Mouse (Mus musculus) erythroid progenitor cell, adult 5-6 weeks (primary cell): Measurements from ENCODE around the gene 9430097D07Rik. TPM values are rescaled to one million over a fixed set of nuclear protein-coding genes. Genes with fewer than 3 reads are reported as not detected.

Experiments
- ATAC-seq: replicated peaks from 2 replicates; pipeline ENCODE4 v1.8.0; 2016; ENCODE audit warnings: moderate number of reproducible peaks, mild to moderate bottlenecking, moderate TSS enrichment, inconsistent platforms; ENCODE audit not compliant: poor library complexity, low FRiP score, severe bottlenecking
- total RNA-seq, 2 experiments: library from RNA; stranded (forward) in 1 of 2; stranded (reverse) in 1 of 2; fragments of 150-400 nt in 1 of 2; fragments of 186-747, 209-891 nt in 1 of 2; gene quantifications; 2 replicates each; pipeline versions ENCODE4 v1.2.3 to v1.2.4; 2015 to 2017; ENCODE audit warnings: low replicate concordance in 2 of 2

9430097D07Rik gene
- total RNA-seq, 2 experiments from 2014 or later = not detected

DNA sequence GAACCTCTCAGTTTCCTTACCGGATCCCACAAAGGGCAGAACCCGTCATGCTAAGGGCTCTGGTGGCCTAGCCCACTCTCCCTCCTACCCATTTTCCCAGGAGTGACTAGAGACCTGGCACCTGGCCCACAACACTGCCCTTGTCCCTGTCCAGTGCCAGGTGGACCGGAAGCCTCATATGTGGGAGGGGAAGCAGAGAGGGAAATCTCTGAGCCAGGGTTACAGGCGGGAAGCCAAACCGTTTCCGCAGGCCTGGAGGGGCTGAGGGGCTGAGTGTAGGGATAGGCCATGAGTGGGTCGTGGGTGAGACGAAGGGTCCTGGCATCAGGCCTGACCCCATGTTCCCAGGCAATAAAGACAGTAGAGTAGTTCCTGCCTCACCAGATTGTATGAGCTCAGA lies 23.0 kb upstream of the 9430097D07Rik start:
- no peak for ATAC-seq

DNA sequence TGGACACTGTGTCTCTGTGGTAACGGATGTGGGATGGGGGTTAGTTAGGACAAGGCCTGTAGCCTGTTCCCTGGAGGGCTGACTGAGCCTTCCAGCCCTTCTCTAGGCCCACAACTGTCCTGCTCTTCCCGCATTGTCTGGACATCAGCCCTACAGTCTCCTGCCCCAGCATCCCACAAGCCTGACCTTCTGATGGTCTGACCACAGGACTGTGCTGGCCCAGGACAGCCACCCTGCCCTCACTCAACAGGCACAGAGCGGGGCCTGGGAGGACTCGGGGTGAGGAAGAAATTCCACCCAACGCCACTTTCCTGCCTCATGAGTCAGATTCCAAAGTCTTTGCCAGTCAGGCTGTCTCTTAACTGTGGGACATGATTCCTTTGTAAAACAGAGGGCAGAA lies 22.2 kb upstream of the 9430097D07Rik start:
- ATAC-seq = no peak

DNA sequence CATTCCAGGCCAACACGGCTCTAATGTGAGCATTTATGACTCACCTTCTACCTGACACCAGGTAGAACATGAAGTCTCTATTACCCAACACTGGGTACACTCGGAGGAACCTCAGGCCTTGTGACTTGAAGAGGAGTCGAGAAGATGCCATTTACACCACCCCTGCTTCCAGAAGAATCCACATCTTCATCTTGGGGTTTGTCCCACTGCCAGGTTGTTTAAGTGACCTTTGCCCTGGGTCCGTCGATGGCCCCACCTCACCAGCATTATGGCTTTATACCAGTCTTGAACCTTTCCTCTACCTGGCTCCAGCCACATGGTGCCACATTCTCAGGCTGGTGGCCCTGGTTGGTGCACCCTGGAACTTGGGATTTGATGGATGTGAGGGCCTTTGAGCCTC lies 21.8 kb upstream of the 9430097D07Rik start:
- ATAC-seq = no peak

DNA sequence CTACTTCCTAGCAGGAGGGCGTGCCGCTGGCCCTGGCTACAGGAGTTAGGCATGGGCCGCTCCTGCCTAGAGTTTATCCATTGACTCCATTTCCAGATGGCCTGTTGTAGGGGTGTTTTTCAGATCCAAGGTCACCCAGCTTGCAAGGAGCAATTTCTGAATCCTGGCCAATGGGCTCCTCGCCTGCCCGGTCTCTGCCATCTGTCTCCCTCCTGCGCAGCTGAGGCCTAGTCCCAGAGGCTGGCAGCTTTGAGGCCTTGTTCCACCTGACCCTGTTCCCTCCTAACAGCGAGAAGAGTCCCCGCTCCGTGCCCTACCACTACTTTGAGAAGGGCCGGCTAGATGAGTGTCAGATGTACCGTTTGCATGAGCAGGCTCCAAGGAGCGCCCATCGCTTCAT lies 21.2 kb upstream of the 9430097D07Rik start:
- no peak for ATAC-seq

DNA sequence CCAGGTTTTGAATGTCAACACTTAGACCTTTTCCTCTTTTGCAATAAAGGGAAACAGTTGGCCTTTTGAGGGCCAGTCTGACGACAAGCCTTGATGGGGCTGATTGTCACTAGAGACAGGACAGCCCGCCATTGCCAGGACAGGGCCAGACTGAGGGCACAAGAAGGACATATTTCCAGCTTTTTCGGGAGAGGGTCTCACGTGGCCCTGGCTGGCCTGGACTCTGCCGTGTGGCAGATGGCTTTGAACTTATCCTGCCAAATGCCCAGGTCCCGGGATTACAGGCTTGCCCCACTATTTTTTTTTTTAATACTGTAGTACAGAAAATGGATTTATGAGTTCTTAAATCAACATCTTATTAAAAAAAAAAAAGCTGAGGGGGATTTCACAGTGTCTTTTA lies 15.8 kb upstream of the 9430097D07Rik start:
- ATAC-seq = no peak

DNA sequence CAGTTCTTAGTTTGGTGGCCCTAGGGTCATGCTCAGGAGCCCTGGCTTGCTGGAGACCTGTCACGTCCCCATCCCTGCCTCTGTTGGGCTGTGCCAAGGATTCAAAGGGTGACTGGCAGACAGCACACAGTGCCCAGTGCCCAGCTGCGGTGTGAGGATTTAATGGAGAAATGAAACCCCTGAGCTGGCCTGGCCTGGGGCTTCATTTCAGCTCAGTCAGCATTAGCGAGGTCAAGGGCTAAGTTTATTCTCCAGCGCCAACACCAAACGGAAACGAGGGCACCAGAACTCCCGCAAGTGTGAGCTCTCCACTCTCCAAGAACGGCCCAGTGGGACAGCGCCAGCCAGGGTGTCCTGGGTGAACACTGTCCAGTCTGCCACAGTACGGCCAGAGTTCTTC lies 14.7 kb upstream of the 9430097D07Rik start:
- ATAC-seq = no peak

DNA sequence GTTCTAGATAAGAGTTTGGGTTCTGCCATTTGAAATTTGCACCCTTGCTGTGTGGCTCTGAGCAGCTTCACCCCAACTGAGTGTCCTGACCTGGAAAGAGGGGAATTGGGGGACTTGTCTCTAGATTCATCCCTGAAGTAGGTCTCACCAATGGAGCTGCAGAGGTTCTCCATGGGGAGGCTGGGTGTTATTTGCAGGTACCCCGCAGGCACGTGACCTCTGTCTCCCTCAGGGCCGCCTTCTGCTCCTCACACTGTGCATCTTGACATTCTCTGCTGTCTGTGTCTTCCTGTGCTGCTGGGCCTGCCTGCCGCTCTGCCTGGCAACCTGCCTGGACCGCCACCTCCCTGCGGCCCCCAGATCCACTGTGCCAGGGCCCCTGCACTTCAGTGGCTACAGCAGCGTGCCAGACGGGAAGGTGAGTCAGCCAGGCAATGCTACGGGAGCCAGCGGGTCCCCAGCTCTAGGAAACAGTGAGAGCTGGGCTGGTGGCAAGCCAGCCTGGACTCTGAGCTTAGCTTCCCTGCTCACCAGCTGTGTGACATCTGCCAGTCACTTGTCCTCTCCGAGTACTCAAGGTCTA lies 13.8 kb upstream of the 9430097D07Rik start:
- no peak for ATAC-seq

DNA sequence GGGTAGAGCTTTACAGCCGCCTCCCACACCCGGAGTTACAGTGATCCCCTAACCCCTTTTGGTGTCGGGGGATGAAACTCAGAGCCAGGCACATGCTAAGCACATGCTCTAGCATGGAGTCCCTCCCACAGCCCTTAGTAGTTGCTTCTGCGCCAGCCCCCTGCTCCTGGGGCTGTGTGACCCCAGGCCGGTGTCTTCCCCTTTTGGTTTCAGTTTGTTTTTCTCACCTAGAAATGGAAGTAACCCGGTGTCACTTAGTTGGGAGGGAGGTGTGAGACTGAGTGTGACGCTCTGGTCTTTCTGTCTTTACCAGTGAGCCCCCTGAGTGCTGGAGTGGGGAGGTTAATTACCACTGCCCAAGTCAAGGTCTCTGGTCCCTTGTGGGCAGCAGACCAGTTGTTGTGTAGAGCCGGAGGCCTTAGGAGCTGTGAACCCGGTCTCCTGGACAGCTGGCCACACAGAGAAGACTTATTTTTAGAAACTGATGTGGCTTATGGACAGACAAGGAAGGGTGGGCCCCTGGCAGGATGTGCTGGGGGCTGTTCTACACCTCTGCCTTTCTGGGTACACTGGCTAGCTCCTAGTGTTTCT lies 12.3 kb upstream of the 9430097D07Rik start:
- ATAC-seq = no peak

DNA sequence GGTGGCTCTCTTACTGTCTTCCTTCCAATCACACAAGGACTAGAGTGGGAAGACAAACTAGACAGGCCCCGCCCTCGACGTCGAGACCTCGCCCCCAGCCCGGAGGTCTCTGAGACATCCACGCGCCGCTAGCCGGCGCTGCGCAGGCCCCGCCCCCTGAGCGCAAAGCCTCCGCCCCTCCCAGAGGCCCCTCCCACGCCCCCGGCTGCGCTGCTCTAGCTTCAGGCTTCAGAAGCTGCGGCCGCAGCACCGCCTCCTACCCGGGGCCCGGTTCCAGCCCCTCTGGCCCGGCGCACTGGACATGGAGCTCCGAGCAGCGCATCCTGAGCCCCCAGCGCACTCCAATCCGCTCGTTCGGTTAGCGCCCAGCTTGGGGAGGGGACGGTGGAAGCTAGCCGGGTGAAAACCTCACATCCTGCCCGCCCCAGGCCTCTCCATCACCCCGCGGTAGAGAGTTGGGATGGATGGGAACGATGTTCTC lies 11.4 kb upstream of the 9430097D07Rik start, which contains the start of gene St6galnac4:
St6galnac4 (plus strand) TSS at position 225 of the 481 bp plus-strand sequence.
- ATAC-seq = peak; percentile 79

DNA sequence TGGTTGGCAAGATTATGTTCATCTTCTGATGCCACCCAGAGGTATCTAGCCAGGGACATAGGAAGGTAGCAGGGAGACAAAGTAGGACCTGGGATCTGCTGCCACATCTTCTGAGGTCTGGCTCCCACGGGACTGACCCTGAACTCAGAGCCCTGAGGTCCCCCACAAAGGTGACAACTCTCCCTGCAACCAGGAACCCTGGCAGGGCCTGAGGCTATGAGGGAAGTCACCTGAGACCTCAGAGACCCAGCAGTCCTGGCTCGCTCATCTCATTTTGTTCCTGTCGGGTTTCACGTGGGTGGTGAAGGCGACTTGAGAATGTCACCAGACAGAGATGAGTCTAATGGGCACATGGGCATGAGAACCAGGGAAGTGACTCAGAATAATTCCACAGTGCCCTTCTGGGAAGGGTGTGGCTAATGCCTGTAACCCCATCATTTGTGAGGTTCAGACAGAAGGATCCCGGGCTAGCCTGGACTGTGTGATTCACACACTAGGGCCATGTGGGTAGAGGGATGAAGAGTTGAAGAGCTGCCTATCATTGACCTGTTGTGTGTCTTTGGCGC lies 9.7 kb upstream of the 9430097D07Rik start:
- no peak for ATAC-seq

DNA sequence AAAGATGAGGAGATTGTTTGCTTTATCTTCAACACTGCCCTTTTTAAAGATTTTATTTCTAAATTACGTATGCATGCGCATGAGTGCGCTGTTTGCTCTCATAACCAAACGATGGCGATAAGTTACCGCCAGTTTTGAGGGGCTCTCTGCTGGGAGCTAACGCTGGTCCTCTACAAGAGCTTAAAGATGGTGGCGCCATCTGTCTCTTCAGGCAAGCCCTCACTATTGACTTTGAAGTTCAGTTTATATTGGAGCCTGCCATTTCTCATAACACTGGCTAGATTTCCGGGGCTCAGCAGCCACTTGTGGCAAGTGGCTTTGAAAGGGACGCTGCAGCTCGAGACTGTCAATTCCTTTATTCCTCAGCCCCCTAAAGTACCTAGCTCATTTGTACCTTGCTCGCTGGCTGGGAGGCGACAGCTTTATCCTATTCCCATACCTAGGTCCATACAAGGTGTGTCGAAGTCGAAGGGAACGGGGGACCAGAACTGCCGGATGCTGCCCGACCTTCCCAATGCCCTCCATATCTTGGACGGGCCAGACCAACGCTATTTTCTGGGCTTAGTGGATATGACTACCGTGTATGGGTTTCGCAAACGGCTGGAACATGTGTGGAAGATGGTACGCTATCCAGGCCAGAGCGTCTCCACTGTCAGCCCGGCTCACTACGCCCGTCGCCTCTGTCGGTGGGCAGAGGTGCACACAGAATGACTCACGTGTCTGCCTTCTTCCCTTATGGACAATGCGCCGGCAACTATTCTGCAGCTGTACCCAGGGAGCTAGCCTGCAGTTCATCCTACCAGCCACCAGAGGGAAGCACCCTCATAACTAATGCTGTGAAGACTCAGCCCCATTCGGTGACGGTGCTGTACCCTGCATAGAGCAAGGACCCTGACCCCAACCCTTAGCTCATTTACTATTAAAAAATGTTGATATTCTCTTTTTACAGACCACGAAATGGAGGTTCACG lies 7.6 kb upstream of the 9430097D07Rik start:
- ATAC-seq = peak; percentile 79

DNA sequence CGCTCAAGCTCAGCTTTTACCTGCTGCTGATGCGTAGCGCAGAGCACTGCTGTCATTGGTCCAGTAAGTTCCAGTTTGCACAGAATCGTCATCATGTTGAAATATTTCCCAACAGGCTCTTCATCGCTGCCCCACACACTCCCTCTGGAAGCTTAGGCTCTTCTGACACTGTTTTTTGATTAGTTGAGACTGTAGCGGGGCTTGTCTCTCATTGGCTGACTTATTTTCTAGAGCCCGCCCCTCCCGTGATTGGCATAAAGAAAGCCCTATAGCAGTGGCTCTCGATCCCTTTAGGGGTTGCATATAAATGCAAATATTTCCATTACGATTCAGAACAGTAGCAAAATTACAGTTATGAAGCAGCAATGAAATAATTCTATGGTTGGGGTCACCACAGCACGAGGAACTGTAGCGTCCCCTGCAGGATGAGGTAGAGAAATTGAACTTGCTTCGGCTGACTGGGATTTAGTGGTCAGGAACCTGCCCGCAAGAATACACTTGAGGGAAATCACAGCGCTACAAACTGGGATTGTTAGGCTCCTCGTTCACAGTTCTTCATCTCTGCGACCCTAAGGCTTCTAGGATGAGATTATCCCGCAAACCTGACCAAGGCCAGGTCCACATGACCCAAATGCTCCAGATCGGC lies 6.1 kb upstream of the 9430097D07Rik start:
- ATAC-seq = no peak

DNA sequence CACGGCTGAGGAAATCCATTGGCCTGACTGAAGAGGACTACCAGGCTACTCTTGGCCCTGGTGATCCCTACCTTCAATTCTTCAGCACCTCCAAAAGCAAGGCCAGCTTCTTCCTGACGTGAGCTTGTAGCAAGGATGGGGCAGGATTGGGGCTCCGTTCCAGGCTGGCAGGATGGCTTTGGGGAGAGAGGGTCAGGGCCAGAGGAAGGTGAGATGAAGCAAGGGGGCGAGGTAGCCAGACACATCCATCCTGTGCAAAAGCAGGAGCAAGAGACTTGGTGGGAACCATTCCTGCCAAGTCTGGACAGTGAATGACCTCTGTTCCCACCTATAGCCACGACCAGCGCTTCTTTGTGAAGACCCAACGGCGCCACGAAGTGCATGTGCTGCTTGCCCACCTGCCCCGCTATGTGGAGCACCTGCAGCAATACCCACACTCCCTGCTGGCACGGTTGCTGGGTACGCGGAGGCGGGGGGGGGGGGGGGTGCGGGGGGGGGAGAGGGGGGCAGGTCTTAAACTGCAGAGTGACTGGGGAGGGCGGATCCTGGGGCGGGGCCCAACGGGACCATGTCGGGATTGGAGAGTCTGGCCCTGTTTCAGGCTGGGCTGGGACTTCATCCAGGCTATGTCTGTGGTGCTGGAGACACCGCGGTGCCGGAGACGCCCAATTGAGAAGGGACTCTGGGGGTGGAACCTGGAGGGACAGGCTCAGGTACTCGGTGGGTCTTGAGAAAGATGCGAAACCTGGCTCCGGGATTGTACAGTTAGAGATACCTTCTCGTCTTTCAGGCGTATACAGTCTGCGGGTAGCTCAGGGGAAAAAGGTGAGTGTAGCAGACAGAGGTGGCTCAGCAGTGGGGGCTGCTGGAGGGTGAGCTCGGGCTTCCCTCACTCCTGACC lies 2.9 kb upstream of the 9430097D07Rik start:
- no peak for ATAC-seq

DNA sequence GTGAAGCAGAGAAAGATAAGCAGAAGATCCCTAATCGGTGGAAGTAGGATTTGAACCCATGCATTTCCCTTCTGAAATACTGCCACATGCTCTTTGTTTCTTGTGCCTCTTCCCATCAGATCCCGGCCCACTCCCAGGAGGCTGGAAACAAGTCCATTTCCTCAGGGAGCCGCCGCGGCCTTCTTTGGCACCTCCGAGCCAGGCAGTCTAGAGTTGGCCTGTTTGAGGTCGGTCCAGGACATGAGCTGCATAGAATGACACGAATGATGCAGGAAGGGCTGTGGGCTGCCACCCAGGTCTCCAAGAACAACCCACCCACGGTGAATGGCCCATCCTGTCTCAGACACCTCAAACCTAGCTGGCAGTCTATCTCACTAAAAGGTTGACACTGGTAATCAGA lies 1.0 kb upstream of the 9430097D07Rik start:
- ATAC-seq = no peak

DNA sequence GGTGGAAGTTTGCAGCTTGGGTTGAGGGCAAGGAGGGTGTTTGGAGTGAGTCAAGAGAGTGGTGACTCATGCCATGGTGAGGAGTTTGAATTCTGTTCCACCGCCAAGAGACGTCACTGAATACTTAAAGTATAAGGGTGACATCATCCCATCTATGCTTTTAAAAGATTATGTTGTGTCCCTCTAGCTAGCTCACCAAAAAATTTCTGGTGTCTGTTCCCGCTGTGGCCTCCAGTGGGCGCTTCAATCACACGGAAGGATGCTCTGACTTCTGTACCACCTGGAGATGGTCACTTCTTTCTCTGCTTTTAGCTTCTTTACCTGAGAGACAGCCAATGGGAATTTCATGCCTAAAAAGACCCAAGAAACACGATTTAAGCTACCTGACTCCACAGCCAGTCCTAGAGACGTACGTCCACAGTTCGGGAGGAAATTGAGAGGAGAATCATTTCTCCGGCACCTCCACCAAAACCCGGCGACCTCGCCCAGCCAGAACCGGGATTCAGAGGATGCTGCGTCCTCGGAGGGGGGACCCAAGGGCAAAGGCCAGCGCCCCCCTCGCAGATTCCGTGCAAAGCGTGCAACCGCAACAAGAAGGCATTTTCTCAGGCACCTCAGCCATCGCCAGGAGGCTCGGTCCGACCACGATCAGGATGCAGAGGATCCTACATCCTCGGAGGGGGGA lies 441 bp downstream of the 9430097D07Rik start:
- no peak for ATAC-seq

DNA sequence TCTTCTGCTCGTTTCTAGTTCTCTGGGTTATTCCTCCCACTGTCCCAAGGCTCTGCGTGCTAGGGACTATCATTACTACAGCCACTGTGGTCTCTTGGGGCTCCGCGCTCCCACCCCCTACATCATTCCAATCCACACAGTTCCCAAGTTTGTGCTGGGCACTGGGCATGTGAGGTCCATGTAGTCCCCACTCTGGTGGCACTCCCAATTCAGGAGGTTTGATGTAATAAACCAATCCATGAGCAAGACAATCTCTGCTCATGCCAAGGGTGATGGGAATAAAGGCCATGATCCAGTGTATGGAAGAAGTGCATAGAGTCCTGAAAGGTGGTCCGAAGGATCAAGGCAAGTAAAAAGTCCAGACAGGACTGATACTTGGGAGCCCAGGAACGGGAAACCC lies 987 bp downstream of the 9430097D07Rik start, which contains the start of gene Pip5kl1:
Pip5kl1 (plus strand) TSS at position 301 of the 400 bp plus-strand sequence.
- ATAC-seq = no peak

DNA sequence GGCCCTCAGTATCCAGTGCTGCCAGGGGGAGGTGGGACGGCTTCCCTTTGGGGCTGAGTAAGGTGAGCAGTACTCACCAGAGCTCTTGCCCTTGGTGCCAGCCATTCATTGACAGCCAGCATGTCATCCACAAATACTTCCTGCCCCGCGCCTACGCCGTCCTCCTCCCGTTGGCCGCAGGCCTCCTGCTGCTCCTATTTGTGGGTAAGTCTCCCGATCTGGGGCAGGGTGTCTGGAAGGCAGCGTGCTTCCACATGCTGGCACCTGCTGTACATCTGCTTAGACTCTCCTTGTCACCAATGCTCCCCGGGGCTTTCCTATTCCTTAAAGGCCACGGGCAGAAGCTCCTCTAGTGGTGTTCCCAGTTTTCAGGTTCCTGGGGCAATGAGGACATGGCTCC lies 3.3 kb downstream of the 9430097D07Rik start:
- no peak for ATAC-seq
